Mouse (Mus musculus) WW6 (cell line): ENCODE data around the gene Vmn1r94.
"Not testable (repeated sequence)": the region's sequence is repeated elsewhere in the genome, so short reads cannot be mapped to it uniquely, and the experiment has no call there.

Experiments
- DNase-seq: peaks from one replicate; pipeline ENCODE4 v3.0.0-alpha.2; 2013; ENCODE audit warnings: low read depth, low spot score

The Vmn1r94 gene

GRCm38 (mm10) chr7:20168277-20168676 lies at the start of gene Vmn1r94:
Vmn1r94 (minus strand) TSS chr7:20168377.
- DNase-seq: not testable (repeated sequence)

DNA sequence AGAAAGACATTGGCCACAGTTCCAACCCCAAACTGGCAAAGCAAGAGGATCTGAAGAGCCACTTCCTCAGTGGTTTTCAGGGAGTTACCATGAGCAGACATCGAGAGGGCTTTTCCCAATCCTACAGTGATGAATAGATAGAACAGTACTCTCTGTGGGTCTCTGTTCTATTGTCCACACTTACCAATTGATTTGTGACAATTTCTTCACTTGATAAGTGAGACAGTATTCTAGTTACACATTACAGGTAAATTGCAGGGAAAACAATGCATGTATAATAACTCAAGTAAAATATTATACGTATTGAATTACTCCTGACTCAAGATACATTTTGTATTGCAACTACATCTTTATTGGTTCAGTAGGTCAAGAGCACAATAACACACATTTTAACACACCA lies 37.3 kb upstream of the Vmn1r94 start, which contains the start of gene Gm6164:
Gm6164 (minus strand) TSS at position 101 of the 400 bp plus-strand sequence.
- not testable (repeated sequence) for DNase-seq

- DNase-seq: not testable (repeated sequence)
Observed at GRCm38 (mm10) chr7:20193410-20193809, 25.2 kb upstream of the Vmn1r94 start, which contains the start of gene Vmn1r95. Vmn1r95 (plus strand) TSS chr7:20193710.

DNA sequence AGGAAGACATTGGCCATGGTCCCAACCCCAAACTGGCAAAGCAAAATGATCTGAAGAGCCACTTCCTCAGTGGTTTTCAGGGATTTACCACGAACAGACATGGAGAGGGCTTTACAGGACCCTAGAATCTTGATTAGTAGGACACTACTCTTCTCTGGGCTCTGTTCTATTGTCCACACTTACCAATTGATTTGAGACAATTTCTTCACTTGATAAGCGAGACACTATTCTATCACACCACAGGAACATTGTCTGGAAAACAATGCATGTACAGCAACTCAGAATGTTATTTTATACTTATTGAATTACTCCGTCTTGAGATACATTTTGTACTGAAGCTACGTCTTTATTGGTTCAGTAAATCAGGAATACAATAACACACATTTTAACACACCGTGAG lies 29.2 kb downstream of the Vmn1r94 start, which contains the start of gene Vmn1r93:
Vmn1r93 (minus strand) TSS at position 101 of the 400 bp plus-strand sequence.
- DNase-seq: not testable (repeated sequence)

DNA sequence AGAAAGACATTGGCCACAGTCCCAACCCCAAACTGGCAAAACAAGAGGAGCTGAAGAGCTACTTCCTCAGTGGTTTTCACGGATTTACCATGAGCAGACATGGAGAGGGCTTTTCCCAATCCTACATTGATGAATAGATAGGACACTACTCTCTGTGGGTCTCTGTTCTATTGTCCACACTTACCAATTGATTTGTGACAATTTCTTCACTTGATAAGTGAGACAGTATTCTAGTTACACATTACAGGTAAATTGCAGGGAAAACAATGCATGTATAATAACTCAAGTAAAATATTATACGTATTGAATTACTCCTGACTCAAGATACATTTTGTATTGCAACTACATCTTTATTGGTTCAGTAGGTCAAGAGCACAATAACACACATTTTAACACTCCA lies 45.7 kb downstream of the Vmn1r94 start, which contains the start of gene Gm16442:
Gm16442 (minus strand) TSS at position 101 of the 400 bp plus-strand sequence.
- not testable (repeated sequence) for DNase-seq
